Mouse (Mus musculus) lung, adult 2 months (tissue): ENCODE results near the gene Gm49721.
"Not testable (repeated sequence)": the region's sequence is repeated elsewhere in the genome, so short reads cannot be mapped to it uniquely, and the experiment has no call there.

Experiments used
- CTCF ChIP-seq: fragments of 200-500 bp; IDR thresholded peaks from 2 replicates; pipeline ENCODE4 v1.5.1; 2011; ENCODE audit warnings: mild to moderate bottlenecking, low read length, control low read depth; ENCODE audit not compliant: insufficient read depth
- POLR2A ChIP-seq: fragments of 200-500 bp; IDR thresholded peaks from 2 replicates; pipeline ENCODE4 v1.6.1; 2011; ENCODE audit warnings: low read depth, mild to moderate bottlenecking, control low read depth, low read length, borderline replicate concordance; ENCODE audit errors: extremely low read depth

- TF ChIP-seq CTCF: peak; percentile 38
- not testable (repeated sequence) for TF ChIP-seq POLR2A
Observed at GRCm38 (mm10) chr17:6965364-6965763, 13.3 kb upstream of the Gm49721 start.
